Mouse (Mus musculus) frontal cortex, postnatal 36 days (tissue): ENCODE results near the gene Hist1h2ae.
A peak's percentile ranks its signal among the peaks of the same experiment; 100 is the strongest.
"Not testable (repeated sequence)": the region's sequence is repeated elsewhere in the genome, so short reads cannot be mapped to it uniquely, and the experiment has no call there.

Experiments
- DNase-seq, 2 experiments: peaks; one replicate each; pipeline ENCODE4 v3.0.0; 2022; ENCODE audit warnings: low spot score in 2 of 2

Gene Hist1h2ae

GRCm38 (mm10) chr13:23562699-23563462 lies 8.1 kb downstream of the Hist1h2ae start:
- DNase-seq: peak in 1 of 2 experiments; percentile 63

GRCm38 (mm10) chr13:23561883-23562659 lies 8.9 kb downstream of the Hist1h2ae start, which contains the start of gene Hist1h3e:
TSS of gene Hist1h3e (minus strand) at chr13:23562369.
- peak; percentile 96 to 98 for DNase-seq

GRCm38 (mm10) chr13:23561531-23561882 lies 9.5 kb downstream of the Hist1h2ae start:
- not testable (repeated sequence) for DNase-seq

GRCm38 (mm10) chr13:23560699-23561098 lies 10.3 kb downstream of the Hist1h2ae start:
- DNase-seq: not testable (repeated sequence)

- DNase-seq: no peak
These were observed 14.1 kb downstream of the Hist1h2ae start for GRCm38 (mm10) chr13:23556906-23557305.

GRCm38 (mm10) chr13:23555839-23556416 lies 15.1 kb downstream of the Hist1h2ae start:
- DNase-seq: peak; percentile 63 to 86

- DNase-seq: peak; percentile 78 to 90
These were observed 15.8 kb downstream of the Hist1h2ae start for GRCm38 (mm10) chr13:23554925-23555838.

GRCm38 (mm10) chr13:23554393-23554792 lies 16.6 kb downstream of the Hist1h2ae start:
- no peak for DNase-seq

GRCm38 (mm10) chr13:23552962-23553361 lies 18.1 kb downstream of the Hist1h2ae start, which contains the start of gene Hist1h1d:
TSS of gene Hist1h1d (plus strand) at chr13:23553262.
- DNase-seq: no peak

- DNase-seq: no peak
These were observed 18.8 kb downstream of the Hist1h2ae start for GRCm38 (mm10) chr13:23551931-23552914.

GRCm38 (mm10) chr13:23551146-23551834 lies 19.7 kb downstream of the Hist1h2ae start, which contains the start of gene Hist1h4f:
TSS of gene Hist1h4f (minus strand) at chr13:23551648.
- peak; percentile 89 to 96 for DNase-seq

- no peak for DNase-seq
These were observed 20.3 kb downstream of the Hist1h2ae start for GRCm38 (mm10) chr13:23550761-23551145.

GRCm38 (mm10) chr13:23546694-23547093 lies 24.3 kb downstream of the Hist1h2ae start:
- no peak for DNase-seq

GRCm38 (mm10) chr13:23544787-23545120 lies 26.3 kb downstream of the Hist1h2ae start:
- DNase-seq: not testable (repeated sequence)

GRCm38 (mm10) chr13:23543965-23544786 lies 26.8 kb downstream of the Hist1h2ae start, which contains the start of gene Hist1h3f:
TSS of gene Hist1h3f (plus strand) at chr13:23544052.
- peak; percentile 75 to 89 for DNase-seq

- DNase-seq: peak in 1 of 2 experiments; percentile 85
These were observed 27.9 kb downstream of the Hist1h2ae start, which contains the start of gene Hist1h2bh for GRCm38 (mm10) chr13:23542999-23543607. TSS of gene Hist1h2bh (minus strand) at chr13:23543392.

- DNase-seq: not testable (repeated sequence)
These were observed 28.6 kb downstream of the Hist1h2ae start for GRCm38 (mm10) chr13:23542225-23542980.
